Mouse (Mus musculus): ENCODE measurements around the gene Ppfia2. TPM values are rescaled to one million over a fixed set of nuclear protein-coding genes. Genes with fewer than 3 reads are reported as not detected.

Ppfia2 gene
- polyA plus RNA-seq, 1 experiment from 2014 or later: 0.66 TPM

DNA sequence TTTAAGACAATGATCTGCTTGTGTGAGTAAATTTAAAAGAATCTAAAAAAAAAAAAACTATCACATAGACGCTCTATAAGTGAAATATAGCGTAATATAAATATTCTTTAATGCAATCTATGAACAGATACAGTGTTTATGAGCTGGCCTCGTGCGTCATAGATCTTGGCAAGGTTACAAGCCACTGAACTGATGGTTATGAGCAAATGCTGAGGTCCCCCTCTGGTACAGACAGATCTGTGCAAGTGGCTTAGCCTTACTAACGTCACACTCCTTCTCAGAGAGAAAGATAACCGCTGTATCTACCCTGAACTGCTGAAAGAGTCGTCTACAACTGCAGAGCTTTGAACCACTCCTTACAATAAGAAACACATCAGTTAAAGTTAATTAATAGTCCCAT lies 293.6 kb downstream of the Ppfia2 start:
- H3K4me2 ChIP-seq (ENCODE audit: low read length): no peak overlapping the region
- H3K9ac ChIP-seq (ENCODE audit: low read length): no peak overlapping the region
- ATAC-seq (ENCODE audit: insufficient number of reproducible peaks, insufficient read depth, low FRiP score, low read depth): no peak
- H3K9me3 ChIP-seq (ENCODE audit: control insufficient read depth, low read length): no peaks in the 10 kb centered on the region
- H3K27ac ChIP-seq (replicated peaks in 1 of 2; ENCODE audit: control insufficient read depth in 1 of 2, insufficient read depth in 1 of 2, low read depth in 2 of 2, low read length in 2 of 2): no peak overlapping the region
- 61% methylated on average over 7 of the region's 7 CpGs for WGBS
- H3K27me3 ChIP-seq (ENCODE audit: control insufficient read depth, insufficient read depth, low read length): no peaks in the 10 kb centered on the region
- no peak overlapping the region for H3K4me3 ChIP-seq (ENCODE audit: control insufficient read depth in 1 of 2, insufficient read depth in 1 of 2, low read depth in 1 of 2, low read length in 2 of 2)
- H3K4me1 ChIP-seq (ENCODE audit: control insufficient read depth in 2 of 2, insufficient read depth in 2 of 2, low read length in 2 of 2): no peaks in the 10 kb centered on the region
- no peaks in the 10 kb centered on the region for H3K36me3 ChIP-seq (ENCODE audit: control insufficient read depth, insufficient read depth, low read length)

DNA sequence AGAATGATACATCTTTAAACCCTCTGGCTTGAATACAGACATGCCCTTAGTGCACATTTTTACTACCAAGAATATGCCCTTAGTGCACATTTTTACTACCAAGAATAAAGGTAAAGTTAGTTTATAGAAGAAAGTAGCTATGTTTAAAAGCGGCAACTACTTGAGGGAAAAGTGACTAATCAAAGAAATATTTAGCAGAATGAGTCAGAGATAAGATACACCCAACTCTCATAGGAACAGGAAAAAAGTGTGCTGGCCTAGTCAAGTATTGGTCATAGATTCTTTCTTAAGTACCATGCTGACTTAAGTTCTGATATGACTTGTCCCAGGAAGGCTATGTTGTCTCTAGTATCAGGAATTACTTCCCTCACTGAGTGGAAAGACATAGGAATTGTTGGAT lies 305.4 kb downstream of the Ppfia2 start:
- no peak for ATAC-seq (ENCODE audit: insufficient number of reproducible peaks, insufficient read depth, low FRiP score, low read depth)
- H3K36me3 ChIP-seq (ENCODE audit: control insufficient read depth, insufficient read depth, low read length): no peaks in the 10 kb centered on the region
- H3K4me3 ChIP-seq (ENCODE audit: control insufficient read depth in 1 of 2, insufficient read depth in 1 of 2, low read depth in 1 of 2, low read length in 2 of 2): no peak overlapping the region
- no peak overlapping the region for H3K4me2 ChIP-seq (ENCODE audit: low read length)
- no peaks in the 10 kb centered on the region for H3K4me1 ChIP-seq (ENCODE audit: control insufficient read depth in 2 of 2, insufficient read depth in 2 of 2, low read length in 2 of 2)
- no peak overlapping the region for H3K27ac ChIP-seq (replicated peaks in 1 of 2; ENCODE audit: control insufficient read depth in 1 of 2, insufficient read depth in 1 of 2, low read depth in 2 of 2, low read length in 2 of 2)
- WGBS: 41% methylated on average over 1 of the region's 1 CpGs
- H3K9me3 ChIP-seq (ENCODE audit: control insufficient read depth, low read length): no peaks in the 10 kb centered on the region
- no peaks in the 10 kb centered on the region for H3K27me3 ChIP-seq (ENCODE audit: control insufficient read depth, insufficient read depth, low read length)
- no peak overlapping the region for H3K9ac ChIP-seq (ENCODE audit: low read length)

DNA sequence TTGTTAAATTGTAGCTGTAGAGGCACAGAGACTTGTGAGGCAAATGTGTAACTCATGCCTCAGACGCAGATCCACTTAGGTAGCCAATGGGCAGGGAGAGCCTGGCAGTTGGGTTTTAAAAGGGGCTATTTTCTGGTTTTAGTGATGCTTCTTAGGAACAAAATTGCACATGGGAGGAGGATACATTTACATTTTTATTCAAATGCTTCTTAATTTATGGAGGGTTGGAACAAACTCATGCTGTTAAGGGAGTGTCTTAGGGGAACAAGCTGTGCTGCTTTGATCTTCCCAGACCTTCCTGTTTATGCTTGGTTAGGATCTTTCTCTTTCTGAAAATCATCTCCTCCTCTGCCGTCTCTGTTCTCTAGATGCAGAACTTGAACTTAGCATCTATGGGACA lies 345.3 kb downstream of the Ppfia2 start:
- H3K4me3 ChIP-seq (ENCODE audit: control insufficient read depth in 1 of 2, insufficient read depth in 1 of 2, low read depth in 1 of 2, low read length in 2 of 2): no peak overlapping the region
- H3K4me2 ChIP-seq (ENCODE audit: low read length): no peak overlapping the region
- no peaks in the 10 kb centered on the region for H3K9me3 ChIP-seq (ENCODE audit: control insufficient read depth, low read length)
- H3K9ac ChIP-seq (ENCODE audit: low read length): no peak overlapping the region
- no peak for ATAC-seq (ENCODE audit: insufficient number of reproducible peaks, insufficient read depth, low FRiP score, low read depth)
- no peaks in the 10 kb centered on the region for H3K4me1 ChIP-seq (ENCODE audit: control insufficient read depth in 2 of 2, insufficient read depth in 2 of 2, low read length in 2 of 2)
- no peak overlapping the region for H3K27ac ChIP-seq (replicated peaks in 1 of 2; ENCODE audit: control insufficient read depth in 1 of 2, insufficient read depth in 1 of 2, low read depth in 2 of 2, low read length in 2 of 2)
- H3K27me3 ChIP-seq (ENCODE audit: control insufficient read depth, insufficient read depth, low read length): no peaks in the 10 kb centered on the region
- H3K36me3 ChIP-seq (ENCODE audit: control insufficient read depth, insufficient read depth, low read length): no peaks in the 10 kb centered on the region
- WGBS: 57% methylated on average over 2 of the region's 2 CpGs

DNA sequence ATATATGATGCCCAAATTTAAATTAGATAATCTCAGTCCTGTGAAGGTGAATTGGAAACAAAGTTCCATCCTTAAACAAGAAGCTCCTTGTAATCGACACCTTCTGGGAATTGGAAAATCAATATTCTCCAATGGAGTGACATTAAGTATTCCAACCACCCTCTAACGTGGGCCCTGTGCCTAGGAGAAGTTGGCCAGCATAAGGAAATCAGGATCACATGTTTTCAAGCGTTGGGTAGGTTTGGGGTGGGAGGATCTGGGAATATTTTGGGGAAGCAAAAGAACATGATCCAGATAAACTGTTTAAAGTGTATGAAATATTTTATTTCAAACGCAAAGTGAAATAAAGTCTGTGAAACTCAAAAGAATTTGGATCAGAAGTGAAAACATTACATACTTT lies 348.2 kb downstream of the Ppfia2 start:
- H3K9ac ChIP-seq (ENCODE audit: low read length): no peak overlapping the region
- H3K27me3 ChIP-seq (ENCODE audit: control insufficient read depth, insufficient read depth, low read length): no peaks in the 10 kb centered on the region
- WGBS: 78% methylated on average over 4 of the region's 4 CpGs

DNA sequence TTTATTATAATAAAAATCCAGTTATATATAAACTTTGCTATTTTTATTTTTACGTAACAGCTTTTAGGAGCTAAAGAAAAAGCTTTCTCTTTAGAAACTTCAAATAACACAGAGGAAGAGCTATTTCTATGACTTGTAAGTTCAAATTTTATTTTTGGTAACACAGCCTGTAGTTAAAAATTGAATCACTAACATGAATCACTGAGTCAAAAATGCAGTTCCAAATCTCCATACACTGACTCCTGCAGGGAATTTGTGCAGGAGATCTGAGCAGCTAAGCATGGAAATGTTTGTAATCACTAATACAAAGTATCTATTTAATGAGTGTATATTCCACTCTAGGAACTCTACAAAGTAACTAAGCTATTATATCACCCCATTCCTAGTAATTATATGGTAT lies 354.1 kb downstream of the Ppfia2 start:
- H3K27me3 ChIP-seq (ENCODE audit: control insufficient read depth, insufficient read depth, low read length): no peaks in the 10 kb centered on the region
- no peaks in the 10 kb centered on the region for H3K9me3 ChIP-seq (ENCODE audit: control insufficient read depth, low read length)
- peaks cover 0 to 2% of the 10 kb centered on the region in 2 experiments; a peak in 1 of 4 replicates for H3K4me1 ChIP-seq (ENCODE audit: control insufficient read depth in 2 of 2, insufficient read depth in 2 of 2, low read length in 2 of 2)
- no peak overlapping the region for H3K27ac ChIP-seq (replicated peaks in 1 of 2; ENCODE audit: control insufficient read depth in 1 of 2, insufficient read depth in 1 of 2, low read depth in 2 of 2, low read length in 2 of 2)
- H3K36me3 ChIP-seq (ENCODE audit: control insufficient read depth, insufficient read depth, low read length): no peaks in the 10 kb centered on the region
- 90% methylated on average over 1 of the region's 1 CpGs for WGBS
- H3K9ac ChIP-seq (ENCODE audit: low read length): no peak overlapping the region
- no peak for ATAC-seq (ENCODE audit: insufficient number of reproducible peaks, insufficient read depth, low FRiP score, low read depth)
- no peak overlapping the region for H3K4me3 ChIP-seq (ENCODE audit: control insufficient read depth in 1 of 2, insufficient read depth in 1 of 2, low read depth in 1 of 2, low read length in 2 of 2)
- H3K4me2 ChIP-seq (ENCODE audit: low read length): no peak overlapping the region

More for the DNA sequence above, 348.2 kb downstream of the Ppfia2 start:
- peaks cover 0 to 2% of the 10 kb centered on the region in 2 experiments; a peak in 1 of 4 replicates for H3K4me1 ChIP-seq (ENCODE audit: control insufficient read depth in 2 of 2, insufficient read depth in 2 of 2, low read length in 2 of 2)
- no peaks in the 10 kb centered on the region for H3K9me3 ChIP-seq (ENCODE audit: control insufficient read depth, low read length)
- no peak overlapping the region for H3K27ac ChIP-seq (replicated peaks in 1 of 2; ENCODE audit: control insufficient read depth in 1 of 2, insufficient read depth in 1 of 2, low read depth in 2 of 2, low read length in 2 of 2)
- no peaks in the 10 kb centered on the region for H3K36me3 ChIP-seq (ENCODE audit: control insufficient read depth, insufficient read depth, low read length)
- H3K4me2 ChIP-seq (ENCODE audit: low read length): no peak overlapping the region
- no peak for ATAC-seq (ENCODE audit: insufficient number of reproducible peaks, insufficient read depth, low FRiP score, low read depth)
- H3K4me3 ChIP-seq (ENCODE audit: control insufficient read depth in 1 of 2, insufficient read depth in 1 of 2, low read depth in 1 of 2, low read length in 2 of 2): no peak overlapping the region

DNA sequence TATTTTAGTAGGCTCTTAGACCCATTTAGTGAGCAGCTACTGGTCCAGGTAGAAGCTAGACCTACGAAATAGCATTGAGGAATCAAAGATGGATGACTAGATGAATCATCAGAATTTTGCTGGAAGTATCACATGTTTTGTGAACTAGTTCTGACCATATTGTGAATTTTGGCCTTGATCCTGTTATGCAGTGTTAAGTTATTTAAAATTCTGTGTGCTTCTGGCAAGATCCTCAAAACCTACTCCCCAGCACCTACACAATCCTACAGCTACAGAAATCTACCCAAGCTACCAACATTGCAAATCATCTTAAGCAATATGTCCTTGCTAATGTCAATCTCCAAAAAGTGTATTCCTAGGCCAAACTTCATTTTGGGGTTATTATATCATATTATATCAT lies 368.3 kb downstream of the Ppfia2 start:
- Histone ChIP-seq H3K9ac (ENCODE audit: low read length) (no peak overlapping the region), H3K9me3 (ENCODE audit: control insufficient read depth, low read length) (no peaks in the 10 kb centered on the region), H3K4me1 (ENCODE audit: control insufficient read depth in 2 of 2, insufficient read depth in 2 of 2, low read length in 2 of 2) (no peaks in the 10 kb centered on the region), H3K36me3 (ENCODE audit: control insufficient read depth, insufficient read depth, low read length) (no peaks in the 10 kb centered on the region), H3K27me3 (ENCODE audit: control insufficient read depth, insufficient read depth, low read length) (no peaks in the 10 kb centered on the region), H3K27ac (replicated peaks in 1 of 2; ENCODE audit: control insufficient read depth in 1 of 2, insufficient read depth in 1 of 2, low read depth in 2 of 2, low read length in 2 of 2) (no peak overlapping the region), H3K4me3 (ENCODE audit: control insufficient read depth in 1 of 2, insufficient read depth in 1 of 2, low read depth in 1 of 2, low read length in 2 of 2) (no peak overlapping the region), H3K4me2 (ENCODE audit: low read length) (no peak overlapping the region)
- ATAC-seq (ENCODE audit: insufficient number of reproducible peaks, insufficient read depth, low FRiP score, low read depth): no peak
- 58% methylated on average over 1 of the region's 1 CpGs for WGBS

DNA sequence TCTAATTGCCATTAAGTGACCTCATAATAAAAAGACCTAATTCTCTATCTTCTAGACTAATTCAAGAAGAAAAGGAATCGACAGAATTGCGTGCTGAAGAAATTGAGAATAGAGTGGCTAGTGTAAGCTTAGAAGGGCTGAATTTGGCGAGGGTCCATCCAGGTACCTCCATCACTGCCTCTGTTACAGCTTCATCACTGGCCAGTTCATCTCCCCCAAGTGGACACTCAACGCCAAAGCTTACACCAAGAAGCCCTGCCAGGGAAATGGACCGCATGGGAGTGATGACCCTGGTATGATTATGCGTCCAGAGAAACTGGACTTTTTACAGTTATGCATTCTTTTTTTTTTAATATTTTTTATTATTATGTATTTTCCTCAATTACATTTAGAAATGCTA lies 388.0 kb downstream of the Ppfia2 start:
- Histone ChIP-seq H3K4me2 (ENCODE audit: low read length) (no peak overlapping the region), H3K9ac (ENCODE audit: low read length) (no peak overlapping the region), H3K36me3 (ENCODE audit: control insufficient read depth, insufficient read depth, low read length) (no peaks in the 10 kb centered on the region), H3K27ac (replicated peaks in 1 of 2; ENCODE audit: control insufficient read depth in 1 of 2, insufficient read depth in 1 of 2, low read depth in 2 of 2, low read length in 2 of 2) (no peak overlapping the region), H3K4me1 (ENCODE audit: control insufficient read depth in 2 of 2, insufficient read depth in 2 of 2, low read length in 2 of 2) (no peaks in the 10 kb centered on the region), H3K4me3 (ENCODE audit: control insufficient read depth in 1 of 2, insufficient read depth in 1 of 2, low read depth in 1 of 2, low read length in 2 of 2) (no peak overlapping the region), H3K27me3 (ENCODE audit: control insufficient read depth, insufficient read depth, low read length) (no peaks in the 10 kb centered on the region), H3K9me3 (ENCODE audit: control insufficient read depth, low read length) (no peaks in the 10 kb centered on the region)
- no peak for ATAC-seq (ENCODE audit: insufficient number of reproducible peaks, insufficient read depth, low FRiP score, low read depth)
- 84% methylated on average over 6 of the region's 6 CpGs for WGBS

DNA sequence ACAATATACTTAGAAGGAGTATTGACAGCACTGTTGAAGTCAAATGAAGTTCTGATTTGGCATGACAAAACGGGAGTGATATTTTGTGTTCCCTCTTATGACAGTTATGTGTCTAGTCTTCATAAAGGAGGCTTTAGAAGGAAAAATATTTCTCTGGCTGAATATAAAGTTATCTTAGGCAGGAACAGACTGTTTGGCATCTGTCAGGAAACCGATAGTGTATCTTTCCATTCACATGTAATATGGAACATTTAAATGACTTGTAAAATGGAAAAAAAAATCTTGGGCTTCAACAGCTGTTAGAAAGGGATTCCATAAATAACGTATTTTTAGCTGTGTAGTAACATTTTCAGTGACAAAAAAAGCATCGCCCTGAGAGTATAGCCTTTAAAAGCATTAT lies 400.1 kb downstream of the Ppfia2 start:
- WGBS: 67% methylated on average over 4 of the region's 4 CpGs
- ATAC-seq (ENCODE audit: insufficient number of reproducible peaks, insufficient read depth, low FRiP score, low read depth): no peak
- no peak overlapping the region for H3K4me3 ChIP-seq (ENCODE audit: control insufficient read depth in 1 of 2, insufficient read depth in 1 of 2, low read depth in 1 of 2, low read length in 2 of 2)
- H3K9ac ChIP-seq (ENCODE audit: low read length): no peak overlapping the region
- H3K4me2 ChIP-seq (ENCODE audit: low read length): no peak overlapping the region
- no peak overlapping the region for H3K27ac ChIP-seq (replicated peaks in 1 of 2; ENCODE audit: control insufficient read depth in 1 of 2, insufficient read depth in 1 of 2, low read depth in 2 of 2, low read length in 2 of 2)
- no peaks in the 10 kb centered on the region for H3K27me3 ChIP-seq (ENCODE audit: control insufficient read depth, insufficient read depth, low read length)
- no peaks in the 10 kb centered on the region for H3K36me3 ChIP-seq (ENCODE audit: control insufficient read depth, insufficient read depth, low read length)
- H3K4me1 ChIP-seq (ENCODE audit: control insufficient read depth in 2 of 2, insufficient read depth in 2 of 2, low read length in 2 of 2): no peaks in the 10 kb centered on the region
- H3K9me3 ChIP-seq (ENCODE audit: control insufficient read depth, low read length): no peaks in the 10 kb centered on the region
